Mouse (Mus musculus) ES-E14 (cell line): ENCODE measurements around the gene Rpl11. TPM values are rescaled to one million over a fixed set of nuclear protein-coding genes. Genes with fewer than 3 reads are reported as not detected.
A peak's percentile ranks its signal among the peaks of the same experiment; 100 is the strongest.

Source experiments
- DNase-seq: peaks from one replicate; pipeline ENCODE4 v3.0.0-alpha.2; 2013; ENCODE audit warnings: low read depth, low spot score
- H3K27ac ChIP-seq: 2 replicates; pipeline ENCODE4 v1.5.1; 2012; ENCODE audit warnings: low read depth, mild to moderate bottlenecking, low read length, moderate library complexity, mixed read lengths; ENCODE audit not compliant: poor library complexity, insufficient read depth, severe bottlenecking
- H3K36me3 ChIP-seq: 2 replicates; pipeline ENCODE4 v1.6.1; 2012; ENCODE audit warnings: mild to moderate bottlenecking, low read length, moderate library complexity, mixed read lengths; ENCODE audit not compliant: control insufficient read depth, poor library complexity, insufficient read depth, severe bottlenecking
- H3K4me1 ChIP-seq, 2 experiments: fragments of 150-350 bp in 1 of 2; sonication (generic) in 1 of 2; 2 replicates each; pipeline ENCODE4 v1.6.1; 2012; ENCODE audit warnings: low read length in 2 of 2, mild to moderate bottlenecking in 1 of 2, mixed read lengths in 1 of 2; ENCODE audit not compliant: control insufficient read depth in 2 of 2, insufficient read depth in 2 of 2, poor library complexity in 1 of 2
- H3K4me3 ChIP-seq, 2 experiments: fragments of 150-350 bp in 1 of 2; sonication (generic) in 1 of 2; 2 replicates each; pipeline ENCODE4 v1.5.1; 2012; ENCODE audit warnings: low read length in 2 of 2, low read depth in 1 of 2, mild to moderate bottlenecking in 1 of 2, mixed read lengths in 1 of 2; ENCODE audit not compliant: insufficient read depth in 1 of 2, poor library complexity in 1 of 2, severe bottlenecking in 1 of 2
- H3K9ac ChIP-seq: 2 replicates; pipeline ENCODE4 v1.6.1; 2012; ENCODE audit warnings: low read depth, mild to moderate bottlenecking, low read length, mixed read lengths; ENCODE audit not compliant: poor library complexity, insufficient read depth, severe bottlenecking
- H3K9me3 ChIP-seq: fragments of 150-350 bp; sonication (generic); 2 replicates; pipeline ENCODE4 v1.6.1; 2012; ENCODE audit warnings: low read depth, mild to moderate bottlenecking, low read length; ENCODE audit not compliant: control insufficient read depth, insufficient read depth
- CHD2 ChIP-seq: IDR thresholded peaks from 2 replicates; pipeline ENCODE4 v1.6.1; 2014; ENCODE audit warnings: mild to moderate bottlenecking, low read depth, low read length, inconsistent platforms
- HCFC1 ChIP-seq: IDR thresholded peaks from 2 replicates; pipeline ENCODE4 v1.6.1; 2012; ENCODE audit warnings: low read length, inconsistent platforms, borderline replicate concordance; ENCODE audit not compliant: insufficient read depth
- MAFK ChIP-seq: IDR thresholded peaks from 2 replicates; pipeline ENCODE4 v1.6.1; 2014; ENCODE audit warnings: mild to moderate bottlenecking, low read depth, low read length, inconsistent platforms; ENCODE audit not compliant: insufficient read depth
- ZC3H11A ChIP-seq: IDR thresholded peaks from 2 replicates; pipeline ENCODE4 v1.6.1; 2012; ENCODE audit warnings: low read depth, mild to moderate bottlenecking, inconsistent platforms, low read length, borderline replicate concordance
- ZNF384 ChIP-seq: IDR thresholded peaks from 2 replicates; pipeline ENCODE4 v1.6.1; 2012; ENCODE audit warnings: low read depth, low read length, inconsistent platforms
- in situ Hi-C, 2 experiments: fragments of 600-800 bp; cut with MboI; formaldehyde crosslinking; loops; one replicate each; pipeline ENCODE4 v1.15.1; 2025; ENCODE audit warnings: low sequenced_read_pairs in 2 of 2, inconsistent platforms in 1 of 2; ENCODE audit not compliant: unreplicated experiment in 2 of 2
- total RNA-seq: library from RNA; depleted of rRNA; stranded (reverse); fragments of 300-350 nt; gene quantifications from 2 replicates; pipeline ENCODE4 v1.2.3, GENCODE M21; 2012

The Rpl11 gene
- total RNA-seq, 1 experiment = 1,442 TPM

GRCm38 (mm10) chr4:136022924-136023323, 30.3 kb downstream of the Rpl11 start:
- no peaks in the 10 kb centered on the region for H3K36me3 ChIP-seq
- DNase-seq = no peak
- TF ChIP-seq ZC3H11A = no peak
- TF ChIP-seq MAFK = no peak
- no peak for TF ChIP-seq CHD2
- no peak for TF ChIP-seq ZNF384
- TF ChIP-seq HCFC1 = no peak
- in situ Hi-C loops = no loop called here
- H3K9ac ChIP-seq = no peak overlapping the region
- no peak overlapping the region for H3K27ac ChIP-seq
- 0 out of 4 replicates have a peak, but pooled peaks cover 2% of the 10 kb centered on the region in 2 experiments for H3K4me1 ChIP-seq
- no peaks in the 10 kb centered on the region for H3K9me3 ChIP-seq
- H3K4me3 ChIP-seq = no peak overlapping the region

GRCm38 (mm10) chr4:136021549-136022047, 31.6 kb downstream of the Rpl11 start, which contains the start of gene Eloa:
Eloa (minus strand) TSS chr4:136021763.
- DNase-seq = peak; percentile 99
- Histone ChIP-seq H3K9me3 (no peaks in the 10 kb centered on the region), H3K36me3 (no peaks in the 10 kb centered on the region), H3K4me3 (peak within 1 kb of the TSS; percentile 83 to 95), H3K9ac (peak within 1 kb of the TSS; percentile 91), H3K27ac (peak within 1 kb of the TSS; percentile 43; the same call in 1 of the 2 replicates), H3K4me1 (0 out of 4 replicates have a peak, but pooled peaks cover 2% of the 10 kb centered on the region in 2 experiments)
- TF ChIP-seq HCFC1 (peak; percentile 73), CHD2 (no peak), MAFK (no peak)
- in situ Hi-C loops = no loop called here

GRCm38 (mm10) chr4:136020743-136021548, 32.3 kb downstream of the Rpl11 start:
- Histone ChIP-seq H3K9ac (peak overlapping the region; percentile 91), H3K9me3 (no peaks in the 10 kb centered on the region), H3K36me3 (no peaks in the 10 kb centered on the region), H3K4me1 (0 out of 4 replicates have a peak, but pooled peaks cover 2 to 4% of the 10 kb centered on the region in 2 experiments), H3K27ac (peak overlapping the region; percentile 43; the same call in 1 of the 2 replicates), H3K4me3 (peak overlapping the region; percentile 83 to 95)
- no peak for DNase-seq
- in situ Hi-C loops = no loop called here
- TF ChIP-seq ZC3H11A = no peak
- TF ChIP-seq ZNF384 = no peak
- TF ChIP-seq CHD2 = no peak
- TF ChIP-seq MAFK = no peak
- no peak for TF ChIP-seq HCFC1

GRCm38 (mm10) chr4:136016059-136016602, 37.1 kb downstream of the Rpl11 start:
- TF ChIP-seq ZNF384 (no peak), ZC3H11A (no peak), CHD2 (no peak), MAFK (no peak), HCFC1 (no peak)
- peaks cover 7% of the 10 kb centered on the region for H3K36me3 ChIP-seq
- no peak overlapping the region for H3K27ac ChIP-seq
- H3K9me3 ChIP-seq = no peaks in the 10 kb centered on the region
- DNase-seq = no peak
- H3K4me3 ChIP-seq = no peak overlapping the region
- in situ Hi-C loops = no loop called here
- H3K9ac ChIP-seq = peak overlapping the region; percentile 32; the same call in 1 of the 2 replicates
- 0 out of 4 replicates have a peak, but pooled peaks cover 2 to 4% of the 10 kb centered on the region in 2 experiments for H3K4me1 ChIP-seq
